Mouse (Mus musculus) ES-Bruce4 (cell line): Measurements from ENCODE around the gene Mgat5. TPM values are rescaled to one million over a fixed set of nuclear protein-coding genes. Genes with fewer than 3 reads are reported as not detected.

Source experiments
- H3K27ac ChIP-seq: 2 replicates; pipeline ENCODE4 v1.5.1; 2012; ENCODE audit warnings: low read length, inconsistent platforms; ENCODE audit not compliant: insufficient read depth
- H3K27me3 ChIP-seq: 2 replicates; pipeline ENCODE4 v1.6.1; 2012; ENCODE audit warnings: mild to moderate bottlenecking, low read length, inconsistent platforms; ENCODE audit not compliant: control insufficient read depth, poor library complexity, insufficient read depth, severe bottlenecking
- H3K36me3 ChIP-seq: 2 replicates; pipeline ENCODE4 v1.6.1; 2012; ENCODE audit warnings: inconsistent platforms, mild to moderate bottlenecking, low read length, moderate library complexity; ENCODE audit not compliant: control insufficient read depth, poor library complexity, insufficient read depth, severe bottlenecking
- H3K4me1 ChIP-seq: one replicate; pipeline ENCODE4 v1.8.1; 2011; ENCODE audit warnings: low read length; ENCODE audit not compliant: control insufficient read depth, insufficient read depth
- H3K4me3 ChIP-seq: 2 replicates; pipeline ENCODE4 v1.5.1; 2011; ENCODE audit warnings: low read depth, mild to moderate bottlenecking, low read length
- H3K9ac ChIP-seq: 2 replicates; pipeline ENCODE4 v1.6.1; 2012; ENCODE audit warnings: low read depth, mild to moderate bottlenecking, inconsistent platforms; ENCODE audit not compliant: poor library complexity, severe bottlenecking
- H3K9me3 ChIP-seq: replicated peaks from 2 replicates; pipeline ENCODE4 v1.6.1; 2012; ENCODE audit warnings: mild to moderate bottlenecking, low read length, inconsistent platforms; ENCODE audit not compliant: control insufficient read depth, poor library complexity, insufficient read depth, severe bottlenecking
- CTCF ChIP-seq: IDR thresholded peaks from one replicate; pipeline ENCODE4 v1.8.1; 2011; ENCODE audit warnings: low read depth, low read length
- EP300 ChIP-seq: IDR thresholded peaks from 2 replicates; pipeline ENCODE4 v1.6.1; 2011; ENCODE audit warnings: low read depth, low read length; ENCODE audit not compliant: insufficient read depth
- POLR2A ChIP-seq: IDR thresholded peaks from one replicate; pipeline ENCODE4 v1.8.1; 2011; ENCODE audit warnings: low read length; ENCODE audit not compliant: insufficient read depth
- polyA plus RNA-seq: library from polyadenylated mRNA; stranded (reverse); fragments of >200 nt; gene quantifications from 2 replicates; pipeline ENCODE4 v1.2.4, GENCODE M21; 2011; ENCODE audit warnings: low read depth; ENCODE audit not compliant: missing spikeins, insufficient read depth, insufficient read length

Mgat5 gene
- polyA plus RNA-seq, 1 experiment: 9.9 TPM

GRCm38 (mm10) chr1:127387661-127388060 is 182.8 kb downstream of the Mgat5 start:
- H3K27me3 ChIP-seq: no peaks in the 10 kb centered on the region
- H3K9ac ChIP-seq: no peak overlapping the region
- H3K9me3 ChIP-seq: 0 out of 2 replicates have a peak, but pooled peaks cover 3% of the 10 kb centered on the region
- no peak overlapping the region for H3K27ac ChIP-seq
- TF ChIP-seq CTCF: no peak
- TF ChIP-seq EP300: no peak
- TF ChIP-seq POLR2A: no peak
- H3K4me1 ChIP-seq: no peaks in the 10 kb centered on the region
- H3K36me3 ChIP-seq: peaks cover 4% of the 10 kb centered on the region; the same call in 1 of the 2 replicates
- H3K4me3 ChIP-seq: no peak overlapping the region

GRCm38 (mm10) chr1:127394716-127395115 is 189.9 kb downstream of the Mgat5 start:
- Histone ChIP-seq H3K9me3 (0 out of 2 replicates have a peak, but pooled peaks cover 3% of the 10 kb centered on the region), H3K4me1 (no peaks in the 10 kb centered on the region), H3K27me3 (no peaks in the 10 kb centered on the region), H3K27ac (no peak overlapping the region), H3K36me3 (no peaks in the 10 kb centered on the region), H3K4me3 (no peak overlapping the region), H3K9ac (no peak overlapping the region)
- TF ChIP-seq POLR2A (no peak), CTCF (no peak), EP300 (no peak)

GRCm38 (mm10) chr1:127395724-127396123 is 190.9 kb downstream of the Mgat5 start:
- TF ChIP-seq EP300 (no peak), CTCF (no peak), POLR2A (no peak)
- H3K9me3 ChIP-seq: 0 out of 2 replicates have a peak, but pooled peaks cover 3% of the 10 kb centered on the region
- H3K4me3 ChIP-seq: no peak overlapping the region
- H3K9ac ChIP-seq: no peak overlapping the region
- H3K27ac ChIP-seq: no peak overlapping the region
- no peaks in the 10 kb centered on the region for H3K36me3 ChIP-seq
- H3K4me1 ChIP-seq: no peaks in the 10 kb centered on the region
- no peaks in the 10 kb centered on the region for H3K27me3 ChIP-seq

GRCm38 (mm10) chr1:127396569-127397349 is 191.9 kb downstream of the Mgat5 start:
- H3K27me3 ChIP-seq: no peaks in the 10 kb centered on the region
- no peak overlapping the region for H3K4me3 ChIP-seq
- TF ChIP-seq EP300 (no peak), CTCF (no peak), POLR2A (no peak)

GRCm38 (mm10) chr1:127397396-127397795 is 192.6 kb downstream of the Mgat5 start:
- Histone ChIP-seq H3K4me3 (no peak overlapping the region), H3K36me3 (no peaks in the 10 kb centered on the region), H3K4me1 (no peaks in the 10 kb centered on the region), H3K27ac (no peak overlapping the region), H3K9ac (no peak overlapping the region), H3K9me3 (no peaks in the 10 kb centered on the region), H3K27me3 (no peaks in the 10 kb centered on the region)
- TF ChIP-seq EP300 (no peak), POLR2A (no peak), CTCF (no peak)

More at GRCm38 (mm10) chr1:127396569-127397349, 191.9 kb downstream of the Mgat5 start:
- H3K9ac ChIP-seq: no peak overlapping the region
- 0 out of 2 replicates have a peak, but pooled peaks cover under 1% of the 10 kb centered on the region for H3K9me3 ChIP-seq
- H3K36me3 ChIP-seq: no peaks in the 10 kb centered on the region
- no peak overlapping the region for H3K27ac ChIP-seq
- H3K4me1 ChIP-seq: no peaks in the 10 kb centered on the region

GRCm38 (mm10) chr1:127398186-127398585 is 193.4 kb downstream of the Mgat5 start:
- TF ChIP-seq CTCF (no peak), EP300 (no peak), POLR2A (no peak)
- H3K9me3 ChIP-seq: no peaks in the 10 kb centered on the region
- no peaks in the 10 kb centered on the region for H3K36me3 ChIP-seq

More at GRCm38 (mm10) chr1:127398186-127398585, 193.4 kb downstream of the Mgat5 start:
- no peak overlapping the region for H3K4me3 ChIP-seq
- H3K4me1 ChIP-seq: no peaks in the 10 kb centered on the region
- no peak overlapping the region for H3K9ac ChIP-seq
- no peaks in the 10 kb centered on the region for H3K27me3 ChIP-seq
- no peak overlapping the region for H3K27ac ChIP-seq
